Mouse (Mus musculus) MEL (cell line): Measurements from ENCODE around the gene Clmp.

ENCODE experiments used
- CHD2 ChIP-seq: IDR thresholded peaks from 2 replicates; pipeline ENCODE4 v1.6.1; 2011; ENCODE audit warnings: low read length, improper control_type of control experiment
- CTCF ChIP-seq, 3 experiments: IDR thresholded peaks in 2 of 3; conservative IDR thresholded peaks in 1 of 3; 2 replicates each; pipeline ENCODE4 v1.5.1; 2011 to 2012; ENCODE audit warnings: low read length in 3 of 3, low read depth in 2 of 3, mild to moderate bottlenecking in 2 of 3, improper control_type of control experiment in 1 of 3, inconsistent platforms in 1 of 3, mixed read lengths in 1 of 3, moderate library complexity in 1 of 3; ENCODE audit not compliant: control insufficient read depth in 1 of 3, insufficient read depth in 1 of 3, poor library complexity in 1 of 3, severe bottlenecking in 1 of 3
- EP300 ChIP-seq, 2 experiments: IDR thresholded peaks; 2 replicates each; pipeline ENCODE4 v1.6.1; 2011; ENCODE audit warnings: improper control_type of control experiment in 2 of 2, low read length in 2 of 2, low read depth in 1 of 2, mild to moderate bottlenecking in 1 of 2
- ETS1 ChIP-seq: IDR thresholded peaks from 2 replicates; pipeline ENCODE4 v1.6.1; 2012; ENCODE audit warnings: low read depth, mild to moderate bottlenecking, inconsistent platforms, low read length, improper control_type of control experiment, moderate library complexity
- GABPA ChIP-seq: IDR thresholded peaks from 2 replicates; pipeline ENCODE4 v1.6.1; 2012; ENCODE audit warnings: low read depth, mild to moderate bottlenecking, inconsistent platforms, low read length, improper control_type of control experiment, moderate library complexity
- GATA1 ChIP-seq: IDR thresholded peaks from 2 replicates; pipeline ENCODE4 v1.6.1; 2011; ENCODE audit warnings: low read depth, low read length, improper control_type of control experiment
- MAFK ChIP-seq: IDR thresholded peaks from 2 replicates; pipeline ENCODE4 v1.6.1; 2011; ENCODE audit warnings: low read depth, mild to moderate bottlenecking, low read length, improper control_type of control experiment, borderline replicate concordance
- MYC ChIP-seq: IDR thresholded peaks from 2 replicates; pipeline ENCODE4 v1.6.1; 2011; ENCODE audit warnings: low read depth, mild to moderate bottlenecking, low read length, improper control_type of control experiment, moderate library complexity
- POLR2A ChIP-seq, 2 experiments: IDR thresholded peaks; 2 replicates each; pipeline ENCODE4 v1.6.1; 2011 to 2012; ENCODE audit warnings: low read length in 2 of 2, mild to moderate bottlenecking in 2 of 2, control low read depth in 1 of 2, improper control_type of control experiment in 1 of 2, low read depth in 1 of 2, moderate library complexity in 1 of 2; ENCODE audit not compliant: control insufficient read depth in 1 of 2, insufficient read depth in 1 of 2, poor library complexity in 1 of 2
- POLR2AphosphoS5 ChIP-seq: IDR thresholded peaks from 2 replicates; pipeline ENCODE4 v1.6.1; 2012; ENCODE audit warnings: low read depth, borderline replicate concordance, mild to moderate bottlenecking, inconsistent platforms, low read length, moderate library complexity, mixed read lengths
- SIN3A ChIP-seq: IDR thresholded peaks from 2 replicates; pipeline ENCODE4 v1.6.1; 2012; ENCODE audit warnings: low read length, improper control_type of control experiment, inconsistent platforms
- SMC3 ChIP-seq: IDR thresholded peaks from 2 replicates; pipeline ENCODE4 v1.6.1; 2011; ENCODE audit warnings: low read depth, low read length, improper control_type of control experiment
- TAL1 ChIP-seq: IDR thresholded peaks from 2 replicates; pipeline ENCODE4 v1.6.1; 2012; ENCODE audit warnings: mild to moderate bottlenecking, inconsistent platforms, low read length, moderate library complexity, mixed read lengths
- UBTF ChIP-seq: IDR thresholded peaks from 2 replicates; pipeline ENCODE4 v1.6.1; 2012; ENCODE audit warnings: low read depth, mild to moderate bottlenecking, inconsistent platforms, low read length, improper control_type of control experiment, moderate library complexity, borderline replicate concordance; ENCODE audit not compliant: insufficient read depth

DNA sequence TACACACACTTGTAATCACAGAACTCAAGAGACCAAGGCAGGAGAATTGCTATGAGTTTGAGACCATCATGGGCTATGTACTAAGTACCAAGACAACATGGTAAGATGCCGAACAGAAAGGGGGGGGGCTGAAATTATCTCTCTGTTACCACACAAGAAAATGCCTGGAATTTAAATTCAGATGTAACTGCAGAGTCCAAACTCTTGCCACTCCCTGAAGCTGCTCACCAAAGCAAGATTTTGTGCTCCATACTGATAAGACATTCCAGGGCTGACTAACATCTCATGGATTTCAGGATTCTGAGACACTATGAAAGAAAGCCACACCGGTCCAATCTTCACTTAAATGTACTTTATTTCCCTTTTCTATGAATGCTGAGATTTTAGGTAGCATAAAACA, 109.8 kb downstream of the Clmp start:
- TF ChIP-seq CTCF (IDR thresholded peaks at IDR 0.05 in 2 of 3, conservative IDR thresholded peaks at IDR 0.05 in 1 of 3; ENCODE audit: control insufficient read depth in 1 of 3, insufficient read depth in 1 of 3, low read depth in 2 of 3, low read length in 3 of 3, poor library complexity in 1 of 3, severe bottlenecking in 1 of 3) (no peak), SIN3A (no peak), POLR2AphosphoS5 (no peak), CHD2 (no peak), MYC (no peak), GABPA (no peak), POLR2A (IDR thresholded peaks at IDR 0.05; ENCODE audit: control insufficient read depth in 1 of 2, insufficient read depth in 1 of 2, low read depth in 1 of 2, low read length in 2 of 2, poor library complexity in 1 of 2) (no peak), TAL1 (no peak), GATA1 (no peak), UBTF (no peak), ETS1 (no peak), EP300 (IDR thresholded peaks at IDR 0.05; ENCODE audit: low read depth in 1 of 2, low read length in 2 of 2) (no peak), MAFK (no peak), SMC3 (no peak)
